Mouse (Mus musculus): ENCODE measurements around the gene Megf11. TPM values are rescaled to one million over a fixed set of nuclear protein-coding genes. Genes with fewer than 3 reads are reported as not detected.
"Not testable (repeated sequence)": the region's sequence is repeated elsewhere in the genome, so short reads cannot be mapped to it uniquely, and the experiment has no call there.

The Megf11 gene
- polyA plus RNA-seq, 1 experiment from 2014 or later = 16.3 TPM

DNA sequence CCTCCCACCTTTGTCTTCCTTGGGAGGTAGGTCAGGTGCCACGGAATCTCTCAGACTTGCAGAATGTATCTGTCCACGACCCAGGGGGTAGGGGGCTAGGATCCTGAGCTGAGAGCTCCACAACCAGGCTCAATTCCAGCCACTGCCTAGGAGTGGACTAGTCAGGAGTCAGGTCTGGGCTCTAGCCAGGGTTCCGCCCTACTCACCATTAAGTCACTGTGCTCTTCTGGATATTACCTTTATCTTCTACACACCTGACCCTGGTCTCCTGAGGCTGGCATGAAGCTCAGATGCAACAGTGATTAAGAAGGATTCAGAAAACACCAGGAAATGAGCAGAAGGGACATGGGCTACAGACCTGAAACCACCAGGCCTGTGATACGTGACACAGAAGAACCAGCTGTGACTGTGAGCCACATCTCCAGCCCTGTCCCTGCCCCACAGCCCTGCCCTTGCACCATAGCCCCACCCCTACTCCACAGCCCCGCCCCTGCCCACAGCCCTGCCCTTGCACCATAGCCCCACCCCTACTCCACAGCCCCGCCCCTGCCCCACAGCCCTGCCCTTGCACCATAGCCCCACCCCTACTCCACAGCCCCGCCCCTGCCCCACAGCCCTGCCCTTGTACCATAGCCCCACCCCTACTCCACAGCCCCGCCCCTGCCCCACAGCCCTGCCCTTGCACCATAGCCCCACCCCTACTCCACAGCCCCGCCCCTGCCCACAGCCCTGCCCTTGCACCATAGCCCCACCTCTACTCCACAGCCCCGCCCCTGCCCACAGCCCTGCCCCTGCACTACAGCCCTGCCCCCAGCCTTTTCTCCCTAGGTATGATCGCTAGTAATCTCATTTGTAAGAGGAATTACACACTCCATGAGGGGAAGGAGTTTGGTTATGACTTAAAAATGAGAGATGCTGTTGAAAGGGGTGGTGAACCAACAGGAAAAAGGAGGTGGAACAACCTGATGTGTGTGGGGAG, 286.2 kb downstream of the Megf11 start:
- H3K27me3 ChIP-seq; H3K27ac ChIP-seq (replicated peaks); H3K36me3 ChIP-seq; H3K9ac ChIP-seq; H3K4me3 ChIP-seq; ATAC-seq (ENCODE audit: low FRiP score, low read depth); H3K9me3 ChIP-seq; H3K4me2 ChIP-seq: not testable (repeated sequence)
- 30% methylated on average over 9 of the region's 11 CpGs for WGBS
- H3K4me1 ChIP-seq (replicated peaks) = peaks cover 16% of the 10 kb centered on the region

DNA sequence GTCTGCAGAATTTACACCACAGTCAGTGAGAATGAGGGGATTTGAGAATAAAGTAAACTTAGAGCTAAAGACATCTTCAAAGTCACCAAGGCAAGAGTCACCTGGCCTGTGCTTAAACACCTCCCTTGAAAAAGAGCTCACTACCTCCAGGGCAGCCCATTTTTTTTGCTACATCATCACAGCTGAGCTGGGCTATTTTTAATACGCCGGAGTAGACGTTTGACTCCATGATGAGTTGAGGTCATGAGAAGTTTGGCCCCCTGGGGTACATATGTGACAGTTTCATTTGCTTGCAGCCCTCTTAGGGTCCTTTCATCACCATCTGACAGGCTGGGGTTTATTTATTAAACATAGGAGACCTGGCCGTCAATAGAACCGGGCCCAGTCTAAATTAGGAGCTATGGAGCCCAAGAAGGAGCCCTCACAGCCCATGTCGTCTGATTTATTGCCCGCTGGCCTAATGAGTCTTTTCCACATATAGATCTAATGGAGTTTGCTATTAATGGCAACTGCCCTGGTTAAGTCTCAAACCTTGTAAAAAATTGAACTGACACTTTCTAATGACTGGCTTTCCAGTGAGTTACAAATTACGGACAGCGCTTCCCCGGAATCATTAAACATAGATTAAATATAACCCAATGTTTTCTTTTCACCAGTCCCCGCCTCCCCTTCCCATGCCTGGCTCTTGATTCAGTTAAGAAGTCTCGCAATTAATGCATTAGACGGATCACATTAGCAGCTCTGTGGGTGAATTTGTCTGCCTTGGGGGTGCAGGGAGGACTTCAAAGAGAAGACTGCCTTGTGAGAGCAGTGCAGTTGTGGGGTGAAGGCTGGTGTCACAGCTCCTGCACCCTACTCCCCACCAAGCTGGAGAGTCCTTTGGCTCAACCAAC, 301.9 kb downstream of the Megf11 start:
- ATAC-seq (ENCODE audit: low FRiP score, low read depth) = no peak
- Histone ChIP-seq H3K36me3 (no peaks in the 10 kb centered on the region), H3K27me3 (no peaks in the 10 kb centered on the region), H3K4me1 (replicated peaks) (0 out of 2 replicates have a peak, but pooled peaks cover 4% of the 10 kb centered on the region), H3K4me3 (no peak overlapping the region), H3K9me3 (no peaks in the 10 kb centered on the region), H3K27ac (replicated peaks) (no peak overlapping the region), H3K4me2 (no peak overlapping the region), H3K9ac (no peak overlapping the region)
- WGBS = 48% methylated on average over 13 of the region's 13 CpGs

DNA sequence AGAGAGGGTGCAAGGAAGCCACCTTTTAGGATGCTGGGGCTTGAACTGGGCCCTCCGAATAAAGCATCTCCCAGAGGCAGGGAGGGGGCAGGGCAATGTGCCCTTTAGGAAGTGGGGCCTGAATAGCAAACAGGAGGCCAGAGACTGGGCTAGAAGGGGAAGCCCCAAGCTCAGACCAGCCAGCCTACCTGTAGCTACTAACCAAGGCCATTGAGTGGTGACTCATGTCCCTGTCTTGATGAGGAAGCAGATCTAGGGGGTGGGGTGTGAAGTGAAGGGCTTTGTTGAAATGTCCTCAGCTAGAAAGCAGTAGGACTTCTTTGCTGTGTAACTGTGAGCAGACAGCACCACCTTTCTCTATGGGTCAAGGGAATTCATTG, 302.6 kb downstream of the Megf11 start:
- Histone ChIP-seq H3K27ac (replicated peaks) (no peak overlapping the region), H3K36me3 (no peaks in the 10 kb centered on the region), H3K9ac (no peak overlapping the region), H3K9me3 (no peaks in the 10 kb centered on the region), H3K27me3 (no peaks in the 10 kb centered on the region), H3K4me1 (replicated peaks) (0 out of 2 replicates have a peak, but pooled peaks cover 4% of the 10 kb centered on the region), H3K4me2 (no peak overlapping the region), H3K4me3 (no peak overlapping the region)
- WGBS = 68% methylated on average over 1 of the region's 1 CpGs
- no peak for ATAC-seq (ENCODE audit: low FRiP score, low read depth)

DNA sequence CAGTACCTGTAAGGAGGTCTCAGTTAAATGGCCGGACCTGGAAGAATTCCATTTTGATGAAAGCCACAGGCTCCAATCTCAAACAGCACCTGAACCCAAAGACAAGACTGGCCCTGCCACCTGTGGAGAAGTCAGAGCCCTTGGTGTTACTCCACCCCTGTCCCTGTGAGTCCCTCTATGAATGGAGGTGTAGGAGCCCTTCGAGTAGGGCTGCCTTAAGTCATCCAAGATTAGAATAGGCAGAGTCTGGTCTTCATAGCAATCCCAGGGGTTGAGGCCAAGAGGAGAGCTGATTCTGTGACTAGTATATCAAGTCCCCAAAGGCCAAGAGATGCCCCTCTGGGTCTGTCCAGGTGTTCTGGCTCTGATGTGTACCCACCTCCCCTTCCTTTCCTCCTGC, 305.3 kb downstream of the Megf11 start:
- Histone ChIP-seq H3K4me3 (no peak overlapping the region), H3K9me3 (no peaks in the 10 kb centered on the region), H3K9ac (no peak overlapping the region), H3K36me3 (peaks cover 7% of the 10 kb centered on the region; the same call in 1 of the 2 replicates), H3K4me1 (replicated peaks) (0 out of 2 replicates have a peak, but pooled peaks cover 4% of the 10 kb centered on the region), H3K27ac (replicated peaks) (no peak overlapping the region), H3K27me3 (no peaks in the 10 kb centered on the region), H3K4me2 (no peak overlapping the region)
- 93% methylated on average over 2 of the region's 2 CpGs for WGBS
- no peak; the same call in 1 of the 2 replicates for ATAC-seq (ENCODE audit: low FRiP score, low read depth)

DNA sequence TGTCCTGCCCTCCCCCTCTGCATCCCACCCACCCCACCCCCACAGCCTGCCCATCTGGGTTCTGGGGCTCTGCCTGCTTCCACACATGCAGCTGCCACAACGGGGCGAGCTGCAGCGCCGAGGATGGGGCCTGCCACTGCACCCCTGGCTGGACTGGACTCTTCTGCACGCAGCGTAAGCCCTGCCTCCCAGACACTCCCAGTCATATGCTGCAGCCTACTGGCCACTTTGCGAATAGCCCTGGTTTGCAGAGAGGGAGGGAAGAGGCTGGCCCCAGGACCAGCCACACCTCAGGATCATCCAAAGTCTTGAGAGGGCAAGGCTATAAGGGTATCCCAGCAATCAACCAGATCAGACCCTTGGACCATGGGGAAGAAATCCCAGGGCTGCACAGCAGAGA, 305.8 kb downstream of the Megf11 start:
- Histone ChIP-seq H3K36me3 (peaks cover 7% of the 10 kb centered on the region; the same call in 1 of the 2 replicates), H3K27me3 (no peaks in the 10 kb centered on the region), H3K9ac (no peak overlapping the region), H3K27ac (replicated peaks) (no peak overlapping the region), H3K4me2 (no peak overlapping the region), H3K9me3 (no peaks in the 10 kb centered on the region), H3K4me1 (replicated peaks) (0 out of 2 replicates have a peak, but pooled peaks cover 4% of the 10 kb centered on the region), H3K4me3 (no peak overlapping the region)
- WGBS = 1% methylated on average over 7 of the region's 7 CpGs
- ATAC-seq (ENCODE audit: low FRiP score, low read depth) = peak; percentile 82

DNA sequence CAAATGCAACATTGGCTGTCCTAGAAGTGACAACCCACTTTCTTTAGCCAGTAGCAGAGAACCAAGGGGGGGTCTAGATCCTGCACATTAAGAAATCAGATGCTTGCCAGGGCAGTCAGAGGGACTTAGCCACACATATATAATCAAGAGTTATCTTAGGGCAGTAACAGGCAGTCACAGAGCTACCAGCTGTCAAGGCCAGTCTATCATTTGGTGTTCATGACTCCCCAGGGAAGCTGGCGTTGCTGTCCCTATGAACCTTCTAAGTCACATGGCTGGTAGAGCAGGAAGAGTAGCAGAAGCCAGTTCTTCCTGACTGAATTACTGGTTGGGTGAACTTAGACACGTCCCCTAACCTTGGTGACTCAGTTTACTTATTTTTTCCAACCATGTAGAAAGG, 307.7 kb downstream of the Megf11 start:
- Histone ChIP-seq H3K27ac (replicated peaks) (no peak overlapping the region), H3K9me3 (no peaks in the 10 kb centered on the region), H3K9ac (no peak overlapping the region), H3K4me1 (replicated peaks) (no peaks in the 10 kb centered on the region), H3K36me3 (peaks cover 7% of the 10 kb centered on the region; the same call in 1 of the 2 replicates), H3K27me3 (no peaks in the 10 kb centered on the region), H3K4me2 (no peak overlapping the region), H3K4me3 (no peak overlapping the region)
- ATAC-seq (ENCODE audit: low FRiP score, low read depth) = no peak
- WGBS = 64% methylated on average over 2 of the region's 2 CpGs

DNA sequence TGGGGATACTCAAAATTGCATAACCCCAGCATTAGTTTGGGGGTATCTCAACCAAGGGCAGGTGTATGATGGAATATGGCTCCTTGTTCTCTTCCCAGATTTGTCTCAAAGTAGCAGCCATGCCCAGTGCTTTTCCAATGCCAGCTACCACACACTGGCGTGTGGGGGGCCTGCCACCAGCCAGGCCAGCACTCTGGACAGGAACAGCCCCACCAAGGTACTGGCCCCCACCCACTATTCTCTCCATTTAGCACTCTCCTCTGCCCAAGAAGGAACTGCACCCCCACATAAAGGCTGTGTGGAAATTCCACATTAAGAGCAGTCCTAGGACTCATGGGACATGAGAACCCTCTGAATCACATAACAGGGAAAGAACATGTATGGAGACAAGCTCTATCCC, 309.8 kb downstream of the Megf11 start:
- Histone ChIP-seq H3K27me3 (no peaks in the 10 kb centered on the region), H3K9ac (no peak overlapping the region), H3K27ac (replicated peaks) (no peak overlapping the region), H3K4me2 (no peak overlapping the region), H3K9me3 (no peaks in the 10 kb centered on the region), H3K4me3 (no peak overlapping the region), H3K4me1 (replicated peaks) (no peaks in the 10 kb centered on the region), H3K36me3 (peaks cover 7% of the 10 kb centered on the region; the same call in 1 of the 2 replicates)
- no peak for ATAC-seq (ENCODE audit: low FRiP score, low read depth)
- 96% methylated on average over 1 of the region's 1 CpGs for WGBS

DNA sequence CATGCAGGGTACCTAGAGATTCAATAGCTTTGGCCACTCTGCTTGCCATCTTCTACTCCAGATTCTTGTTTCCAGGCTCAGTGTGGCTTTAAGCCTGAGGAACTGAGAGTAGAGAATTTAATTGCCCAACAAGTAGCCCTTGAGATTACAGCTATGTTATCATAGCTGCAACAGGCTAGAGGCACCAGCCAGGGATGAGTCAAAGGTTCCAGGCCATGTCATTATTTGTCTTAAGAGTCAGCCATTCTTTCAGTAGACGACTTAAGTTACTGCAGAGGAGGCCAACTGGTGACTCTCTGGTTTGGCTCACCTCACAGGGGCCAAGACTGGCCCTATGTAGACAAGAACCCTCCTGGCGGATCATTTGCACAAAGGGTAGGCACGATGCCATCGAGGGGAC, 311.0 kb downstream of the Megf11 start:
- Histone ChIP-seq H3K36me3 (peaks cover 7% of the 10 kb centered on the region; the same call in 1 of the 2 replicates), H3K27me3 (no peaks in the 10 kb centered on the region), H3K9me3 (no peaks in the 10 kb centered on the region), H3K4me2 (no peak overlapping the region), H3K4me1 (replicated peaks) (no peaks in the 10 kb centered on the region), H3K9ac (no peak overlapping the region), H3K4me3 (no peak overlapping the region), H3K27ac (replicated peaks) (no peak overlapping the region)
- WGBS = 90% methylated on average over 4 of the region's 4 CpGs
- no peak for ATAC-seq (ENCODE audit: low FRiP score, low read depth)

DNA sequence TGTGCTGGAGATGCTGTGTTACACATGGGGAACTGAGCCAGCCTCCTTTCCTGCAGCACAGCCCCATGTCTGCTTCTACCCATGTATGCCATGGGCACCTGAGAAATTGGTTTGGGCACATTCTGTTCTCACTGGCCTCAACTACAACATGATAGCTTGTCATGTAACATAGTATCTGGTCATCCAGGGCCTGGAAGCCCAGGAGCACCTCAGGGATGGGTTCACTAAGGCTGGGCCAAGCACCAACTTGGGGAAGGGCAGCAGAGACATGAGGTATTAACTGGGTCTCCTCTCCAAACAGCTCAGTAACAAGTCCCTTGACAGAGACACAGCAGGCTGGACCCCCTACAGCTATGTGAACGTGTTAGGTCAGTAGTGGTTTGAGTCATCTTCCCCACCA, 311.6 kb downstream of the Megf11 start:
- Histone ChIP-seq H3K9me3 (no peaks in the 10 kb centered on the region), H3K4me2 (no peak overlapping the region), H3K9ac (no peak overlapping the region), H3K36me3 (peaks cover 11% of the 10 kb centered on the region; the same call in 1 of the 2 replicates), H3K4me3 (no peak overlapping the region), H3K27ac (replicated peaks) (no peak overlapping the region), H3K27me3 (no peaks in the 10 kb centered on the region), H3K4me1 (replicated peaks) (no peaks in the 10 kb centered on the region)
- 67% methylated on average over 1 of the region's 1 CpGs for WGBS
- no peak for ATAC-seq (ENCODE audit: low FRiP score, low read depth)

DNA sequence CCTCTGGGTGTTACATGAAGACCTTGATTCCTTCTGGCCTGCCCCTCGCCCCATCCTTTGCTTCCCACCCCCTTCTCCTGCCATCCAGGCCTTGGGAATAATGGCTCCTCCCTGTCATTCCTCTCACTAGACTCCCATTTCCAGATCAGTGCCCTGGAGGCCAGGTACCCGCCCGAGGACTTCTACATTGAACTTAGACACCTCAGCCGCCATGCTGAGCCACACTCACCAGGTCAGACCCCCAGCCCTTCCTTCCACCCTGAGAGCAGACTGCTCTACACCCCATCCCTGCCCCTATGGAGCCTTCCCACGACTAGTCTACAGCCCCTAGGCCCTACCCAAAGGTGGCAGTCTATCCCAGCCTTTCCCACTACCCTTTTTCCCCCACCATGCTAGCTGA, 312.3 kb downstream of the Megf11 start:
- Histone ChIP-seq H3K4me2 (no peak overlapping the region), H3K9me3 (no peaks in the 10 kb centered on the region), H3K27ac (replicated peaks) (no peak overlapping the region), H3K9ac (no peak overlapping the region), H3K27me3 (no peaks in the 10 kb centered on the region), H3K4me3 (no peak overlapping the region), H3K4me1 (replicated peaks) (no peaks in the 10 kb centered on the region), H3K36me3 (peaks cover 11% of the 10 kb centered on the region; the same call in 1 of the 2 replicates)
- ATAC-seq (ENCODE audit: low FRiP score, low read depth) = no peak
- WGBS = 83% methylated on average over 5 of the region's 5 CpGs

DNA sequence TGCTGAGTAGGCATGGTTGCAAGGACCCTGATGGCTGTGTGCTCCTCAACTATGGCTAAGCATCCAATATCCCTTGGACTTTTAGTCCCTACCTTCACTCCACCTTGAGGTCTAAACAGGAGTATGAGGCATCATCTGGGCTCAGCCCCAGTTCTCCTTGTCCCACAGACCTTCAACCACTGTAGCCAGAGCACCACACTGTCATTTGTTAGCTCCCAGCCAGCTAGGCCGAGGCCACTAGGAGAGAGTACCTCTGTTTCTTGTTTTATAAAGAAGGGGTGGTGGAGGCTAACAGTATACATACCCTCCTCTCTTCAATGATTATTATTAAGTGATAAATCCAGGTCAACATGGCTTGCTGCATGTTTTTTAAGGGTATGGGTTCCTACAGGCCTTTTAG, 313.2 kb downstream of the Megf11 start:
- WGBS = 100% methylated on average over 1 of the region's 1 CpGs
- Histone ChIP-seq H3K9ac (no peak overlapping the region), H3K27me3 (no peaks in the 10 kb centered on the region), H3K4me3 (no peak overlapping the region), H3K27ac (replicated peaks) (no peak overlapping the region), H3K4me2 (no peak overlapping the region), H3K4me1 (replicated peaks) (no peaks in the 10 kb centered on the region), H3K36me3 (peaks cover 11% of the 10 kb centered on the region; the same call in 1 of the 2 replicates), H3K9me3 (no peaks in the 10 kb centered on the region)
- ATAC-seq (ENCODE audit: low FRiP score, low read depth) = no peak
